Comparison of ENCODE assay signal across 19 mouse cellular contexts in the genomic region with DNA sequence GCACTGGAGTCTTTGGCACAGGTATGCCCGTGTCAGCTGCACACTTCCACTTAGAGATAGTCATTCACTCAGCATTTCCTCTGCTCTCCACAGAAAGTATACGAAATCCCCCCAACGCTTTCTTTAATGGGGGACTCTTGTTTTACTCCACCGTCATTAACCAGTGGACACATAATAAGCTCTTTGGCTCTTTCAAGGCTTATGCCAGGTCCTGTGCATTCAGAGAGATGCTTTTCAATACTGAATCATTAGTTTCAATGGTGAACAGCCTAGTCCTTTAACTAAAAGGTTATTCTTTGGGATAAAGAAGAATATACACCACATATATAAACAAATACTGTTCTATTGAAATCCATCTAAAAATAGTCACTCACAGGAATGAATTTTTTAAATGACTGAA.
"Had no signal": no experiment of that assay in that cellular context is flagged by ENCODE, and none has a peak within 500 bp of the region (broad histone marks: within the 10 kb centered on the region; RNA-seq: fewer than 3 reads in every experiment).

No protein-coding gene starts in this region.

- ATAC-seq: midbrain, embryonic 16.5 days had no signal

- H3K27ac ChIP-seq: macrophage; midbrain, embryonic 10.5 days; midbrain, embryonic 12.5 days; neural tube, embryonic 13.5 days; neural tube, embryonic 15.5 days; stomach, embryonic 15.5 days; stomach, postnatal 0 days had no signal

- DNase-seq: lung, adult 18-20 months; lung, embryonic 14.5 days; lung, postnatal 10 days; retina, postnatal 1 day; right cerebral cortex, adult 18-20 months; right cerebral cortex, postnatal 25 days; right cerebral cortex, postnatal 4 days; spleen, adult 18-20 months; thymus, adult 2 months; thymus, postnatal 25 days had no signal

- H3K4me3 ChIP-seq: midbrain, embryonic 10.5 days; midbrain, embryonic 12.5 days; myocyte; neural tube, embryonic 13.5 days; neural tube, embryonic 15.5 days; stomach, embryonic 15.5 days had no signal

- H3K4me1 ChIP-seq: midbrain, embryonic 10.5 days; midbrain, embryonic 12.5 days; neural tube, embryonic 13.5 days; neural tube, embryonic 15.5 days; stomach, embryonic 15.5 days had no signal

- H3K9ac ChIP-seq: lung, embryonic 14.5 days; midbrain, embryonic 12.5 days; neural tube, embryonic 13.5 days; neural tube, embryonic 15.5 days; stomach, embryonic 15.5 days had no signal

- H3K36me3 ChIP-seq: midbrain, embryonic 10.5 days; midbrain, embryonic 12.5 days; neural tube, embryonic 13.5 days; neural tube, embryonic 15.5 days; stomach, embryonic 15.5 days had no signal

- H3K4me2 ChIP-seq: lung, embryonic 14.5 days; midbrain, embryonic 12.5 days; neural tube, embryonic 13.5 days; neural tube, embryonic 15.5 days; stomach, embryonic 15.5 days had no signal

- H3K27me3 ChIP-seq: midbrain, embryonic 12.5 days; neural tube, embryonic 13.5 days; neural tube, embryonic 15.5 days; stomach, embryonic 15.5 days had no signal

- H3K9me3 ChIP-seq: midbrain, embryonic 10.5 days; midbrain, embryonic 12.5 days; neural tube, embryonic 13.5 days; neural tube, embryonic 15.5 days; stomach, embryonic 15.5 days had no signal
